Mouse (Mus musculus): Measurements from ENCODE around the gene Srpx2.

Srpx2 gene

DNA sequence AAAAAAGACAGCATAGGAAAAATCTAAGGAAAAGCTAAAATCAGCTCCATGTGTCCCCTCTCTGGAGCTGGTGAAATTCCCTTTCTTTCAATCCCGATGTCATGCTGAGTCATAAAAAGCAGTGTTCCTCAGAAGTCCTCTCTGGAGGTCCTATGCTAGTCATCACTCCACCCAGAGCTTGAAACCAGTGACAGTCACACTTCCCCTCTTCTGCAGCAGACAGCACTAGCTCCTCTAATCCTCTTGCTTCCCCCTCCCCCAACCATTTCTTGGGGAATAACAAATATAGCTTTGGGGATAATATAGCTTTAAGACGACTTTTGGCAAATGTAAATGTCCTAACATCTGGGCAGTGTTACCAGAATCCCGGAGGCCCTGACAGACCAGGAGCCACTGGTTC, at the start of gene Srpx2:
Gene Srpx2 (plus strand): TSS at position 166 of the 400 bp plus-strand sequence.
- DNase-seq (ENCODE audit: low spot score in 2 of 2): no peak

DNA sequence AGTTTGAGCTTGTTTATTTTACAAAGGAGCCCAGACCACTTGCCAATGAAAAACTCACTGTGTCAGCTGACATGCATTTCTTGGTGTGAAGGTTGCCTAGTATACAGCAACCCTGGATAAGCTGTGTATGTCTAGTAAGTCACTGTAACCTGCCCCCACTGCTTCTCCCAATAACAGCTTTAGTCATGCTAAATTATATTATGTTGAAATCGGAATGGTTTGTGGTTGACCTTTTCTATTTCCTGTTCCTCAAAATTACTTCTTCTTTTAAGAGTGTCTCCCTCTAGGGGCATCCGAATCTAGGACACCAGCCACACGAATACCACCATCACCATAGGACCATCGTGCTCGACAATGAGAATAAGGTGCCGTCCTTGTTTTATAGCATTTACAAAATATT, 38.5 kb upstream of the Srpx2 start:
- DNase-seq (ENCODE audit: low spot score in 2 of 2): no peak

DNA sequence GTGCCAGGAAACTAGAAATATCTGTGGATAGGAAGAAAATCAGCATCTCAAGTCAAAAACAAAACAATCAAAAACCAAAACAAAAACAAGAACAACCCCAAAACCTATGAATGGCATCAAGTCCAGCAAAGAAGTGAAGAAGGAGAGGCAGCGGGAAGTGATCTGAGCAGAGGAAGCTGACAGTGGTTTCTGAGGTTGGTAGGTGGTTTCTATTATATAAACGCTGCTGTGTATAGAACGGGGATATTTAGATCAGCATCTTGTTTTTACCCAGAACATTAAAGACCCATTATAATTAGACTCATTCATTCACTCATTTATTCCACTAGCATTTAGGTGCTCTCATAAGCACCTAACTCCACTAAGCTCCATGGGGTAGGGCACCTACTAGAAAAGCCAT, 20.9 kb upstream of the Srpx2 start:
- DNase-seq (ENCODE audit: low spot score in 2 of 2): no peak

DNA sequence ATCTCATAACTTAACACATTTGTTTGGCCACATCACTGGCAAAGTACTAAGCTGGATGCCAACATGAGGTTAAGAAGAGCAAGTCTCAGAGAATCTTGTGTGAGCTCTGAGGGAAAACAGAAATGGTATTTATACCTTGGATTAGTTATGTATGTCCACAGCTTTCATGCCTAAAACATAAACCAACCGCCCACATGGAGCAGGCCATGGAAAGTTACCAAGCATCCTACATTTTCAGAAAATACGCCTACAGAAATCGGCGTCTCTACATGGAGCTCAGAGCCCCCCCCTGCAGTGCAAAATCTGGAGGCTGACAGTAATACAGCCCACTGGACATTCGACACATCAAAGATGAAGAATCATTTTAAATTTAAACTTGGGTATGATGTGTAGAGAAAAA, 20.1 kb upstream of the Srpx2 start:
- DNase-seq (ENCODE audit: low spot score in 2 of 2): peak in 1 of 2 experiments; percentile 9

DNA sequence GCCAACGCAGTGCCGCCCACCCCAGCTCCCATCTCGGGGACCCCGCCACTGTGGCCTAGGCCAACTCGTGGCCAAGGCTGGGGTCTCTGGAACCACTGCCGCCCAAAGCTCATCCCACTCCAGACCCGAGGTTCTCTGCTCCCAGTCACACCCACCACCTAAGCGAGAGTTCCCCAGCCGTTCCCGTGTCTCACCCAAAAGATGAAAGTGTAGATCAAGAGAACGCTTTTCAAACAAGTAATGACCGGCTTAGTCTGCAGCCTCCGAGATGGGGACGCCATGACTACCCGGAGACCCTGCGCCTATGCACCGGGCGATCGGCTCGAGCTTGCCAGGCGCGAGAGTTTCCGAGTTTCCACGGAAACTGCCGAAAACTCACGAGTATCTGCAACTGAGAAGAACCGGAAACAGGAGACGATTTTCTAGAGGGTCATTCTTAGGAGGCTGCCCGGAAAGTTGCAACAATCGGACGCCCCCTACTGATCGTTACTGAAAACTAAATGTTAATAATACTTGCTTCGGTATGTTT, 10.1 kb upstream of the Srpx2 start, which contains the start of gene Tspan6:
Gene Tspan6 (minus strand): TSS at position 416 of the 529 bp plus-strand sequence.
- DNase-seq (ENCODE audit: low spot score in 2 of 2): peak; percentile 67

DNA sequence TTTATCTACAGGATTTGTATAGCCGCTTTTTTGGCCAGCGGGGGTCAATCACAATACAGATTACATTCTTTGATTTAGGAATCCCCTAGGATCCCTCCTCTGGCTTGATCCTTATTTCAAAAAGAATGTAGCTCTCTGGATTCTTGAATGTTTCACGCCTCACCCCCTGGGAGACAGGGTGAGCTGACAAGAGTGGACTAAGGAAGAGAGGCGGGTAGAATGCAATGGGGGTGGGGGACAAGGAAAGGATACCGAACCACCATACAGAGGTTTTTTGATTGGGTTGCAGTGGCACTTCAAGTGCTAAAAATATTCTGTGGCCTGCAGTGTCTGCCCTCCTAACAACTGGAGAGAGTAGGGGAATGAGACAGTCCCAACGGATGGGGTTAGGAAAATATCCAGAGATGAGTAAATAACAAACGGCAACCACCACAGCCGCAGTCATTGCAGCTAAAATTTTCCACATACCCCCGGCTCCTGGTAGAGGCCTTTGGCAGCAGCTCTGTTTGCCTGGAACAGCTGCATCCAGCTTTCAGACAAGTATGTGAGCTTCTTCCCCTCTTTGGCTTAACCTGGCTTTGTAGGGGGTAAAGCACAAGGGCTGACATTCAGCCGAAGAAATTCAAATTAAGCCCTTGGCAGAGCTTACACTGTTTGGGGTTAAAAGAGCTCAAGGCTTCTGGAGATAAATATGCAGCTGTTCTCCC, 3.3 kb downstream of the Srpx2 start:
- no peak for DNase-seq (ENCODE audit: low spot score in 2 of 2)

DNA sequence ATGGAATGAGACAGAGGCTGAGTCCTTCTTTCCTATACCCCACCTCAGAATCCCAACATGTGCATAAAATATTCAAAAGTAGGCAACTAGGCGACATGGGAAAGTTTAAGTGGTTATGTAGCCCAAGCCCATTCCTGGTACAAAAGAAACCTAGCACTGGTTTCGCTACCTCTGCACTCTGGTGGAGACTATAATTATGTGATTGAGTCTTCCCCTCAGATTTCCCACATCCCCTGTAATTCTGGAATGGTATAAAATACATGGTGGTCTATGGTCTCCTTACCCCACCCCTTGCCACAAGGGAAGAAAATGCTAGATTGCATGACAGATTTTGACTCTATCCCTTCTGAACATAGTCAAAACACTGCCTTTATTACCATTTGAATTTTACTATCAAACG, 4.8 kb downstream of the Srpx2 start:
- DNase-seq (ENCODE audit: low spot score in 2 of 2): no peak

DNA sequence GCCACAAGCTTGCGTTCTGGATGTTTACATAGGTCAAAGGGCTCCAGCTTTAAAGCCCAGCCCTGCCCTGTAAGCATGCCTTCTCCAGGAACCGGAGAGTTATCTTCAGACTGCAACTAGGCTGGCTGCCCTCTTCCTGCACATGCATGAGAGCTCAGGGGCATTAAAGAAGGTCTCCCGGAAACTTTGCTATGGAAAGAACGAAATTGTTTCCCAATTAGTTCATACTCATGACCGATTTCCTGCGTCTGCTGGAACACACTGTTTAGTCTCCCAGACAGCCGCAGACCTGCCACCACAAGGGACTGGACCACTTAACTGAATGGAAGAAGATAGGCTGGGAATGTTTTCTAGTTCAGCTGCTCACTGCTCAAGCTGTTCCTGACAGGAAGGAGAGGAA, 6.0 kb downstream of the Srpx2 start:
- DNase-seq (ENCODE audit: low spot score in 2 of 2): no peak

DNA sequence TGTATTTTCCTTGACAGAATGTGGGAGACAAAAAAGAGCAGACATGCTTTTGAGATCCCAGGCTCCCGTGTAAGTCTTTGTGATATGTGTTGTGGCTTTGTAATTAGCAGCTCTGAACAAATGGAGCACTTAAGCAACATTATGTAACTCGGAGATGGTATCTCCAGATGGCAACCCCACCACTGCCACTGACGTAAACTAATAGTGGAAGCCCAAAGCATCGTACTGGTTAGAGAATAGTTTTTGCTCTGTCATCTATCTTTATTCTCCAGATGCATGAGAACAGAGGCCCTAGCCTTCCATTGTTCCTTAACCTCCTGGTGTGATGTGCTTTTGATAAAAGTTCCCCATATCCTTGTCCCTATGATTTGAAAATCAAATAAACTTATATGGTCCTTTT, 13.0 kb downstream of the Srpx2 start:
- no peak for DNase-seq (ENCODE audit: low spot score in 2 of 2)

DNA sequence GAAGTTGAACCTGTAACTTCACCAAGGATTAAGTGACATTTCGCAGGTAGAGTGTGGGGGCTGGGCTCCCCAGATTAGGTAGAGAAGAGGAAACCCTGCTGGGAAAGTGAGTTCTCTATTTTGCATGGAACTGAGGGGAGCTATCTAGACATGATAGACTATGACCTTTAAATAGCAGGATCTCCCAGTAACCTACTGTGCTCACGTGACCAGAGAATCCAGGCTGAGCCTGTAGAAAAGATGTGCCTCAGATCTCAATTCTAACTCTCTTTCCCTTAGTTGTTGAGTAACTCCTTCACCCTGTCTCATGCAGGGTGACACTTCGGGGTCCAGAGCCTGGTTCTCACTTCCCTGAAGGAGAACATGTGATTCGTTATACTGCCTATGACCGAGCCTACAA, 18.5 kb downstream of the Srpx2 start:
- no peak for DNase-seq (ENCODE audit: low spot score in 2 of 2)

DNA sequence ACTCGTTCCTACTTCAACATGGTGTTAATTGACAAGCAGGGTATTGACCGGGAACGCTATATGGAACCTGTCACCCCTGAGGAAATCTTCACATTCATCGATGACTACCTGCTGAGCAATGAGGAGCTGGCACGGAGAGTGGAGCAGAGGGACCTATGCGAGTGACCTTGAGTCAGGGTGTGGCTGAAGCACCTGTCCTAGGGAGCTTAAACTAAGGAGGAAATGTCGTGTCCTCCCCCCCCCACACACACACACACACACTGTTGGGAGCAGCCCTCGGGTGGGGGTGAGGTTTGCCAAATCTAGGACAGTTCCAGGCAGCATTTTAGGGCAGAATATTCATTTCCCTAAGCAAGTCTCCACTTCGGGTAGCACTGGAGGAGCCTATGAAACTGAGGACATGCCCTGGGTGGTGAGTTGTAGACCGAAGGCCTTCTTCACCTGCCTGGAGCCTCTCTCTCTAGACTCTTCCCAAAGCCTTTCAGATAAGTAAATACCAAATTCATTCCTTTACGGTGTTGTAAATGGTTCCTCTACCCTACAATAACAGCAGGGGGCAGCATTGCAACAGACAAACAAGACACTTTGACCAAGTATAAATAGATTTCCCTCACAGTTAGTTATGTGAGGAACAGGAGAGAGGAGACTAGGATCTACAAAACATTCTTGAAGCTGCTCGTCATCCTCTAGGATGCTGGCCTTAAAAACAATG, 23.2 kb downstream of the Srpx2 start:
- DNase-seq (ENCODE audit: low spot score in 2 of 2): peak in 1 of 2 experiments; percentile 2

DNA sequence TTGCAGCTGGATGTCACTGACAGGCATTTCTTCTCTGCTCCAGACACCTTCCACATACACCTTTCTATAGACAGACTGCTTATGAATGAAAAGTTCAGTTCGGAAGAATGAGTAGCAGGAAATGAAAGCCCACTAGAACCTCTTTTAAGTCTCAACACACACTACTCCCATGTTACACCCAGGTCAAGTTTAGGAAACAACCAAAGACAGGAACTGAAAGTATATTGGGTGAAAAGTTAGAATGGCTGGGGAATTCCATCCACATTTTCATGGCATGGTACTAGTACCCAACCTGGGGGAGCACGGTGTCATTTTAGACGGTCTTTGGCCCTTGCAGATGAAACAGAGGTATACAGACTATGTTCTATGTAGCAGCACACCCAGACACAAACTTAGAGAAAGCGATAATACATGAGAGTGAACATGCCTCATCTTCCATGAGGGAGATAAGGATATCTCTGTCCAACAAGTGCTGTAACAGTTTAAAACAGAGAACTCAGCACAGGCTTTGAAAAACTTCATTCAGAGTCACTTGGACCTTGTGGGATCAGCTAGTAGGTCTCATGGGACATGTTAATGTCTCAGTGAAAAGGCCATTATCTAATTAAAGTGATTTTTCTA, 28.5 kb downstream of the Srpx2 start:
- no peak for DNase-seq (ENCODE audit: low spot score in 2 of 2)

DNA sequence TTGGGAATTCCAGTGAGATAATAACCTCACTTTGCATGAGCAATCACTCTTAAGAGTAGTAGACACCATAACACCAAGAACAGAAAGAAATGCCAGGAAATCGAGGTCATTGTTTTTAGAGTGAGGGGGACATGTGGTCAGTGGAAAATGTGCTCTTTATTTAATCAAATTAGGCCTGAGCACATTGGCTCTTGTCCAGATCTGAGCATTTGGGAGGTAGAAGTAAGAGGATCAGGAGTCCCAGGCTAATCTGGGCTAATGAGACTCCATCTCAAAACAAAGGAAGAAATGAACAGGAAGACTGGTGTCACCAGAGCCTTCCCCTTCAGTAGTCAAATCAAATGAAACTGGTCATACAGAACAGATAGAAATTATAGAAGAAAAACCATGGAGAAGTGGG, 31.3 kb downstream of the Srpx2 start:
- no peak for DNase-seq (ENCODE audit: low spot score in 2 of 2)

DNA sequence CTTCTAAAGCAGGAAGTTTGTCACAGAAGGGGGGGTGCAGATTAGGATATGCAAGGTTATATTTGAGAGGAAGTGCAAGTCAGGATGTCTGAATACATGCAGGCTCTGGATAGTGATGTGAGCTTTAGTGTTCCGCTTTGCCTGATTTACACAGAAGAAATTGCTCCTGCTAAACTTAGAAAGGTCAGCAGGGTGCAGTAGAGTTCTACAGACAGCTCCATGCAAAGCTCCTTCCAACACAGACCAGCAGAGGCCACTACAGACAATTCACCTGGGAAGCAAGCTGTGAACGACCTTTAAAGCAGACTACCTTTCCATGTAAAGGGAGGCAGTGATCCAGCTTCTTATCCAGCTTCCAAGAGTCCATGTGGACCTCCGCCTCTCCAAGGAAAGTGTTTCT, 39.2 kb downstream of the Srpx2 start:
- DNase-seq (ENCODE audit: low spot score in 2 of 2): peak; percentile 1 to 2

DNA sequence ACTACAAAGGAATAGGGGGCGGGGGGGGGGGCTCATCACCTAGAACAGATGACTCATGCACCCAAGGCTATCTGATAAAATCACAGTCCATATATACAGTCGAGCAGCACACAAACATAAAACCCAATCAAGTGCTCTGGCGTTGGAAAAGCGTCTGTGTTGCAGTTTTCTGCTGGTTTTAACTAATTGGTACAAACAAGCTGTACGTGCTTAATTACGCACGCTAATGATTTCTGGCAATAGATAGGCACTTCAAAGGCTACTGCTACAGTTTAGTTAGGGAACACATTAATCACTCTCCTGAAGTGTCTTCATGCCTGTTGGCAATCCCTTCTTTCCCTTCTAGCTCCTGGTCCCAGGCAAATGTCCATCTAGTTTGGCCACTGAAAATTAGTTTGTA, 46.4 kb downstream of the Srpx2 start:
- no peak for DNase-seq (ENCODE audit: low spot score in 2 of 2)

DNA sequence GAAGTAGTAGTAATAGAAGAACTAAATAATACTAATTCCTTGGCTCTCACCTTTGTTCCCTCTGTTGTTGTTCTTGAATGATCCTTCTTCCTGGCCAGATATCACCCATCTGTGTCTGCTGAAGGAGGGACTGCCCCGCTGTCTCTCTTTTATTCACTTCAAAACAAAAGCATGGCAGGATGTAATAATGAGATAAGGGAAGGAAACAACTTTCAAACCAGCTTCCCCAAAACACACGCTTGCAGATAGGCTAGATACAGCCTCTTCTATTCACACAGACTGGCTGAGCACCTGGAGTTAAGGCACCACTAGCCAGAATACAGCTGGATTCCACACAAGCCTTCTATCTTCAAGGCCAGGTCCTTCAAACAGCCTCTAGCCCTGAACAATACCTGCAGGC, 52.4 kb downstream of the Srpx2 start:
- DNase-seq (ENCODE audit: low spot score in 2 of 2): no peak

DNA sequence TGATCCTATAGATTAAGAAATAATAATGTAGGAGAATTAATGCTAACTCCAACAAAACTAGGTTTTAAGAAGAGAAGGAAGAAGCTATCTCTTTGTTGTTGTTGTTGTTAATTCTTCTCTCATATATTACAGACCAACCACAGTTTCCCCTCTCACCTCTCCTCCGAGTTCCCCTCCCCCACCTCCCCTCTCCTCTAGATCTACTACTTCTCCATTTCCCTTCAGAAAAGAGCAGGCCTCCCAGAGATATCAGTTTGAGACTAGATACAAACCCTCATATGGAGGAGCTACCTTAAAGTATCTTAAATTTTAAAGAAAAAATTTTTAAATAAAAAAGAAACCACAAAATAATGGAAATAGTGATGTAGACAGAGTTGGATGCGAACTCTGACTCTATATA, 56.4 kb downstream of the Srpx2 start:
- DNase-seq (ENCODE audit: low spot score in 2 of 2): no peak

DNA sequence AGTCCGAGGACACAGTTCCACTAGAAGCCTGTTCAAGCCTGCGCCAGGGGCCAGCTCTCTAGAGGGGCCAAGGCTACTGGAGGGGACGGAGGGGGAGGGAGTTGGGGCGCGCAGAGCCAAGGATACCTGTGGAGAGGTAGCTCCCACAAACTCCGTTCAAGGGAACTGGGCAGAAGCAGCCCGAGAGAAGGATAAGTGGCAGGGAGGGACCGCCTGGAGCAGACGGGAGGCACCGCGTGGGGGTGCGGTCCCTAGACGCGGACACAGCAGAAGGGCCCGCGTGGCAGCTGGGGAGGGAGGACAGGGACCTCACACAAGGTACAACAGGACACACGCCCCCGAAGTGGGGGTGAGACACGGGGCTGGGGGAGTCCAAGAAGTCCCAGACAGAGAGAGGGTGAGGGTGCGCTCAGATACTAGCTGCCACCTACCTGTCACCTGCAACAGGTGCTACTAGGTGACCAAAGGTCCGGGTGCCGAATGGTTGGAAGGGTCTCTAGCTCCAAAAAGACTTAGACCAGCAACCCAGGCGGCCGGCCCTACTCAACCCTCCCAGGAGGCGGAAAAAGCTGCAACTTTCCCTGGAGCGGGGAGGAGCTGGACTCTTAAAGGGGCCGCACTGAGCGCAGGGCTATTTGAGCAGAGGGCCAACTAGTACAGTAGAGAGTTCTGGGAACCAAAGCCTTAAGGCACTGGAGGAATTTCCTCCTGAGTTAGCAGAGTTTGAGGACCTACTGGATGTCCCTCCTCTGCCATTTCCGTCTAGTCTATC, 73.2 kb downstream of the Srpx2 start, which contains the start of gene Sytl4:
Gene Sytl4 (minus strand): TSS at position 582 of the 772 bp plus-strand sequence.
- no peak for DNase-seq (ENCODE audit: low spot score in 2 of 2)
